Mouse (Mus musculus) MEL (cell line): ENCODE measurements around the gene Mef2d. TPM values are rescaled to one million over a fixed set of nuclear protein-coding genes. Genes with fewer than 3 reads are reported as not detected.

Experiments used
- DNase-seq: peaks from one replicate; pipeline ENCODE4 v3.0.0; 2011; ENCODE audit warnings: low read depth, low spot score
- H3K27ac ChIP-seq: 2 replicates; pipeline ENCODE4 v1.5.1; 2012; ENCODE audit warnings: low read depth, mild to moderate bottlenecking, control low read depth, low read length, moderate library complexity; ENCODE audit not compliant: control insufficient read depth
- H3K27me3 ChIP-seq, 2 experiments: fragments of 150-350 bp in 1 of 2; sonication (generic) in 1 of 2; 2 replicates each; pipeline ENCODE4 v1.6.1; 2012; ENCODE audit warnings: low read length in 2 of 2, mild to moderate bottlenecking in 2 of 2, improper control_type of control experiment in 1 of 2, moderate library complexity in 1 of 2; ENCODE audit not compliant: insufficient read depth in 2 of 2, control insufficient read depth in 1 of 2
- H3K36me3 ChIP-seq, 2 experiments: 2 replicates each; pipeline ENCODE4 v1.6.1; 2012 to 2014; ENCODE audit warnings: low read length in 2 of 2, improper control_type of control experiment in 1 of 2, inconsistent platforms in 1 of 2, mild to moderate bottlenecking in 1 of 2; ENCODE audit not compliant: insufficient read depth in 2 of 2, control insufficient read depth in 1 of 2
- H3K4me1 ChIP-seq, 2 experiments: fragments of 150-350 bp in 1 of 2; sonication (generic) in 1 of 2; 2 replicates each; pipeline ENCODE4 v1.6.1; 2012; ENCODE audit warnings: low read length in 2 of 2, improper control_type of control experiment in 1 of 2, mild to moderate bottlenecking in 1 of 2; ENCODE audit not compliant: insufficient read depth in 2 of 2, control insufficient read depth in 1 of 2
- H3K4me3 ChIP-seq, 2 experiments: fragments of 150-350 bp in 1 of 2; sonication (generic) in 1 of 2; 2 replicates each; pipeline ENCODE4 v1.5.1; 2012; ENCODE audit warnings: low read depth in 2 of 2, low read length in 2 of 2, mild to moderate bottlenecking in 2 of 2, moderate library complexity in 2 of 2, control low read depth in 1 of 2, improper control_type of control experiment in 1 of 2; ENCODE audit not compliant: control insufficient read depth in 1 of 2, insufficient read depth in 1 of 2
- H3K79me2 ChIP-seq: 2 replicates; pipeline ENCODE4 v1.6.1; 2012; ENCODE audit warnings: mild to moderate bottlenecking, low read length, moderate library complexity; ENCODE audit not compliant: control insufficient read depth, poor library complexity, insufficient read depth
- H3K9ac ChIP-seq: 2 replicates; pipeline ENCODE4 v1.6.1; 2012; ENCODE audit warnings: low read depth, mild to moderate bottlenecking, control low read depth, low read length, moderate library complexity; ENCODE audit not compliant: control insufficient read depth, poor library complexity, severe bottlenecking
- H3K9me3 ChIP-seq: fragments of 150-350 bp; sonication (generic); replicated peaks from 2 replicates; pipeline ENCODE4 v1.6.1; 2012; ENCODE audit warnings: mild to moderate bottlenecking, low read length, improper control_type of control experiment, moderate library complexity; ENCODE audit not compliant: insufficient read depth
- BHLHE40 ChIP-seq: IDR thresholded peaks from 2 replicates; pipeline ENCODE4 v1.6.1; 2012; ENCODE audit warnings: low read depth, mild to moderate bottlenecking, inconsistent platforms, low read length, improper control_type of control experiment, borderline replicate concordance
- CHD1 ChIP-seq: IDR thresholded peaks from 2 replicates; pipeline ENCODE4 v1.6.1; 2012; ENCODE audit warnings: low read depth, mild to moderate bottlenecking, inconsistent platforms, low read length, improper control_type of control experiment
- CHD2 ChIP-seq: IDR thresholded peaks from 2 replicates; pipeline ENCODE4 v1.6.1; 2011; ENCODE audit warnings: low read length, improper control_type of control experiment
- E2F4 ChIP-seq: IDR thresholded peaks from 2 replicates; pipeline ENCODE4 v1.6.1; 2011; ENCODE audit warnings: low read depth, low read length, improper control_type of control experiment, borderline replicate concordance
- ELF1 ChIP-seq: IDR thresholded peaks from 2 replicates; pipeline ENCODE4 v1.6.1; 2014; ENCODE audit warnings: low read depth, mild to moderate bottlenecking, inconsistent platforms, low read length, improper control_type of control experiment, moderate library complexity
- EP300 ChIP-seq, 2 experiments: IDR thresholded peaks; 2 replicates each; pipeline ENCODE4 v1.6.1; 2011; ENCODE audit warnings: improper control_type of control experiment in 2 of 2, low read length in 2 of 2, low read depth in 1 of 2, mild to moderate bottlenecking in 1 of 2
- GATA1 ChIP-seq: IDR thresholded peaks from 2 replicates; pipeline ENCODE4 v1.6.1; 2011; ENCODE audit warnings: low read depth, low read length, improper control_type of control experiment
- JUND ChIP-seq: IDR thresholded peaks from 2 replicates; pipeline ENCODE4 v1.6.1; 2011; ENCODE audit warnings: low read depth, mild to moderate bottlenecking, improper control_type of control experiment, low read length
- KAT2A ChIP-seq: conservative IDR thresholded peaks from 2 replicates; pipeline ENCODE4 v1.6.1; 2012; ENCODE audit warnings: low read depth, low read length, improper control_type of control experiment, inconsistent platforms
- MAFK ChIP-seq: IDR thresholded peaks from 2 replicates; pipeline ENCODE4 v1.6.1; 2011; ENCODE audit warnings: low read depth, mild to moderate bottlenecking, low read length, improper control_type of control experiment, borderline replicate concordance
- MYC ChIP-seq: IDR thresholded peaks from 2 replicates; pipeline ENCODE4 v1.6.1; 2011; ENCODE audit warnings: low read depth, mild to moderate bottlenecking, low read length, improper control_type of control experiment, moderate library complexity
- NELFE ChIP-seq: IDR thresholded peaks from 2 replicates; pipeline ENCODE4 v1.6.1; 2011; ENCODE audit warnings: low read depth, low read length, improper control_type of control experiment
- NRF1 ChIP-seq: IDR thresholded peaks from 2 replicates; pipeline ENCODE4 v1.6.1; 2014; ENCODE audit warnings: low read depth, mild to moderate bottlenecking, inconsistent platforms, low read length, improper control_type of control experiment, moderate library complexity; ENCODE audit not compliant: poor library complexity, insufficient read depth, severe bottlenecking
- POLR2AphosphoS5 ChIP-seq: IDR thresholded peaks from 2 replicates; pipeline ENCODE4 v1.6.1; 2012; ENCODE audit warnings: low read depth, borderline replicate concordance, mild to moderate bottlenecking, inconsistent platforms, low read length, moderate library complexity, mixed read lengths
- RAD21 ChIP-seq: IDR thresholded peaks from 2 replicates; pipeline ENCODE4 v1.6.1; 2011; ENCODE audit warnings: mild to moderate bottlenecking, low read depth, low read length, improper control_type of control experiment
- RCOR1 ChIP-seq: IDR thresholded peaks from 2 replicates; pipeline ENCODE4 v1.6.1; 2012; ENCODE audit warnings: low read depth, mild to moderate bottlenecking, inconsistent platforms, low read length, improper control_type of control experiment
- SIN3A ChIP-seq: IDR thresholded peaks from 2 replicates; pipeline ENCODE4 v1.6.1; 2012; ENCODE audit warnings: low read length, improper control_type of control experiment, inconsistent platforms
- TCF12 ChIP-seq: IDR thresholded peaks from 2 replicates; pipeline ENCODE4 v1.6.1; 2014; ENCODE audit warnings: low read depth, mild to moderate bottlenecking, inconsistent platforms, low read length, improper control_type of control experiment, moderate library complexity
- UBTF ChIP-seq: IDR thresholded peaks from 2 replicates; pipeline ENCODE4 v1.6.1; 2012; ENCODE audit warnings: low read depth, mild to moderate bottlenecking, inconsistent platforms, low read length, improper control_type of control experiment, moderate library complexity, borderline replicate concordance; ENCODE audit not compliant: insufficient read depth
- USF2 ChIP-seq, 2 experiments: IDR thresholded peaks; 2 replicates each; pipeline ENCODE4 v1.6.1; 2011 to 2012; ENCODE audit warnings: improper control_type of control experiment in 2 of 2, low read length in 2 of 2, borderline replicate concordance in 1 of 2, inconsistent platforms in 1 of 2, low read depth in 1 of 2, mild to moderate bottlenecking in 1 of 2; ENCODE audit not compliant: insufficient read depth in 1 of 2
- ZC3H11A ChIP-seq: IDR thresholded peaks from 2 replicates; pipeline ENCODE4 v1.6.1; 2012; ENCODE audit warnings: low read depth, mild to moderate bottlenecking, inconsistent platforms, low read length, improper control_type of control experiment
- ZKSCAN1 ChIP-seq: IDR thresholded peaks from 2 replicates; pipeline ENCODE4 v1.6.1; 2012; ENCODE audit warnings: low read depth, mild to moderate bottlenecking, inconsistent platforms, low read length, improper control_type of control experiment, moderate library complexity
- ZNF384 ChIP-seq: IDR thresholded peaks from 2 replicates; pipeline ENCODE4 v1.6.1; 2012; ENCODE audit warnings: low read depth, mild to moderate bottlenecking, inconsistent platforms, low read length, improper control_type of control experiment
- polyA plus RNA-seq, 2 experiments: library from polyadenylated mRNA; stranded (reverse) in 1 of 2; unstranded in 1 of 2; fragments of >175 nt in 1 of 2; fragments of >200 nt in 1 of 2; gene quantifications; 2 replicates each; pipeline versions ENCODE4 v1.2.1 to v1.2.4; 2012; ENCODE audit warnings: low replicate concordance in 2 of 2, low read depth in 1 of 2; ENCODE audit not compliant: insufficient read length in 2 of 2, insufficient read depth in 1 of 2, missing spikeins in 1 of 2
- total RNA-seq: library from RNA; depleted of rRNA; stranded (reverse); fragments of 300-350 nt; gene quantifications from 2 replicates; pipeline ENCODE4 v1.2.3, GENCODE M21; 2012

Gene Mef2d
- total and polyA plus RNA-seq, 3 experiments = 16.9 to 117 (median 71.4) TPM

DNA sequence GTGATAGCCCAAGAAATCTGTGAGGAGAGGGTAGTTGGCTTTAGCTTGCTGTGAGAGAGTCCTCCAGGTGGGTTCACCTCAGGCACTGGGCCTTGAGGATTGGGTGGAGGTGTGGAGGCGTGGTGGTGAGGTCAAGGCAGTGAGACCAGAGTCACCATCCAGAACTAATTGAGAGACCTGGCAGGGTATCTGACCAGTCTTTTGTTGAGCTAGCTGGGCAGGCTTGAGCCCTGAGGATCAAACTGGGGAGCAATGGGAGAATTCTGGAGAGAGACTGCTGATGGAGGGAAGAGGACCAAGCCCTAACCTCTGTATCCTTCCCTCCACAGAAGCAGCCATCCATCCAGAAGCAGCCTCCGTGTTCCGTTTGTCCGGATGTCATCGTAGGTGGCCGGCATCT, 67.1 kb downstream of the Mef2d start:
- H3K4me1 ChIP-seq = peaks cover 2 to 13% of the 10 kb centered on the region in 2 experiments; a peak in 3 of 4 replicates
- H3K4me3 ChIP-seq = no peak overlapping the region
- DNase-seq = no peak
- H3K36me3 ChIP-seq = peaks cover 0 to 9% of the 10 kb centered on the region in 2 experiments; a peak in 2 of 4 replicates
- TF ChIP-seq POLR2AphosphoS5 (no peak), ZC3H11A (no peak), E2F4 (no peak), MYC (no peak), USF2 (IDR thresholded peaks at IDR 0.05; ENCODE audit: borderline replicate concordance in 1 of 2, insufficient read depth in 1 of 2, low read depth in 1 of 2, low read length in 2 of 2) (no peak), CHD1 (no peak), UBTF (no peak), KAT2A (no peak), RAD21 (no peak), ELF1 (no peak), ZKSCAN1 (no peak), GATA1 (no peak), JUND (no peak), RCOR1 (no peak), NRF1 (no peak), NELFE (no peak), BHLHE40 (no peak), TCF12 (no peak), ZNF384 (no peak)
- no peaks in the 10 kb centered on the region for H3K9me3 ChIP-seq
- no peaks in the 10 kb centered on the region for H3K79me2 ChIP-seq
- peaks cover 7 to 12% of the 10 kb centered on the region in 2 experiments for H3K27me3 ChIP-seq
- no peak overlapping the region for H3K27ac ChIP-seq
- no peak overlapping the region for H3K9ac ChIP-seq

DNA sequence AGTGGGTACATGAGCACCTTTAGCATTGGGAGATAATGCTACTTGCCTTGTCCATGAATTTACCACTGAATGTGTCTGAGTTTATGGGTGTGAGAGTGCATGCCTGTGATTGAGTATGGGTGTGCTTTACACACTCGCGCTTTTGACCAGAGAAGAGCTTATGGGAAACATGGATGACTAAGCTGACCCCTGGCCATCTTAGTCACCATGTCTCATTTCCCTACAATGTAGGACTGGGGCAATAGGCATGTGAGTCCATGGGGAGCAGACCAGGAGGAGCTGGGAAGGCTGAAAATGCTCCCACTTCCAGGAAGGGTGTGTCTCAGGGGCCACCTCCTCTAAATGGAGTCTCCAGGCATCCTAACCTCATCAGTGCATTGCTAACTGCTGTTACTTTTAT, 67.9 kb downstream of the Mef2d start:
- Histone ChIP-seq H3K79me2 (no peaks in the 10 kb centered on the region), H3K4me3 (no peak overlapping the region)
- TF ChIP-seq CHD2 (no peak), E2F4 (no peak), EP300 (IDR thresholded peaks at IDR 0.05; ENCODE audit: low read depth in 1 of 2, low read length in 2 of 2) (no peak), RCOR1 (no peak), UBTF (no peak), SIN3A (no peak), MAFK (no peak), NELFE (no peak), KAT2A (no peak)
- TF ChIP-seq, all 39 proteins: peak for 0
- H3K36me3 ChIP-seq = peaks cover 0 to 9% of the 10 kb centered on the region in 2 experiments; a peak in 2 of 4 replicates
- no peak overlapping the region for H3K27ac ChIP-seq
- H3K9me3 ChIP-seq = no peaks in the 10 kb centered on the region
- peaks cover 2 to 13% of the 10 kb centered on the region in 2 experiments; a peak in 3 of 4 replicates for H3K4me1 ChIP-seq
- H3K27me3 ChIP-seq = peaks cover 7 to 12% of the 10 kb centered on the region in 2 experiments
- no peak for DNase-seq
- no peak overlapping the region for H3K9ac ChIP-seq
